Mouse (Mus musculus) intestine, embryonic 14.5 days (tissue): ENCODE results near the gene Tnp1. TPM values are rescaled to one million over a fixed set of nuclear protein-coding genes. Genes with fewer than 3 reads are reported as not detected.

Experiments used
- polyA plus RNA-seq: library from polyadenylated mRNA; unstranded; fragments of >200 nt; fragmentation: Nextera tagmentation; extraction: Ambion mirVana; gene quantifications from 2 replicates; pipeline ENCODE4 v1.2.1, GENCODE M21; 2014

The Tnp1 gene
- polyA plus RNA-seq, 1 experiment from 2014 or later = not detected

Other genes with a start within 250 kb of the Tnp1 start
- gene Igfbp2, start 191.4 kb downstream of the Tnp1 start, polyA plus RNA-seq = 194 and 217 TPM in 2 replicates
- gene Igfbp5, start 141.0 kb downstream of the Tnp1 start, polyA plus RNA-seq = 46.2 and 53.1 TPM in 2 replicates